Mouse (Mus musculus) cerebellum, postnatal 4 days (tissue): ENCODE results near the gene Agk.

Source experiments
- DNase-seq, 2 experiments: peaks; one replicate each; pipeline ENCODE4 v3.0.0; 2022; ENCODE audit warnings: low spot score in 2 of 2, mixed read lengths in 1 of 2

The Agk gene

GRCm38 (mm10) chr6:40411085-40411484, 86.1 kb downstream of the Agk start:
- no peak for DNase-seq

GRCm38 (mm10) chr6:40413046-40413445, 88.1 kb downstream of the Agk start:
- no peak for DNase-seq

DNA sequence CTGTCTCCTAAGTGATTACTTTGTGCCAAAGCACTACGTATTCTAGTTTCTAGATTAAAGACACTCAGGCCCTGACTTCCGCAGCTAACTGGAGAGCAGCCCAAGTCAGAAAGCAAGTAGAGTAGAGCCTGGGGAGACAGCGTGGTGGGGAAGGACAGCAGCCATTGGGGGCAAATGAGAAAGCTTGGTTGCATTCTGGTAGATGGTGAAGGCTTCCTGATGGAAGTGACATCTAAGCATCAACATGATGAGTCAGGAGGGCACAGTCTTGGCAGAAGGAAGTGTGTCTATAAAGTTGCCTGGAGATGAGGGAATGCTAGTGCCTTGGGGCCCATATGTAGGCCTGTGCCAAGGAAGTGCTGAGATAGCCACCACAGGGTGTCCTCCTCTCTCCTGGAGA, 88.6 kb downstream of the Agk start:
- DNase-seq: no peak

- no peak for DNase-seq
These were observed 90.8 kb downstream of the Agk start for GRCm38 (mm10) chr6:40415799-40416198.

DNA sequence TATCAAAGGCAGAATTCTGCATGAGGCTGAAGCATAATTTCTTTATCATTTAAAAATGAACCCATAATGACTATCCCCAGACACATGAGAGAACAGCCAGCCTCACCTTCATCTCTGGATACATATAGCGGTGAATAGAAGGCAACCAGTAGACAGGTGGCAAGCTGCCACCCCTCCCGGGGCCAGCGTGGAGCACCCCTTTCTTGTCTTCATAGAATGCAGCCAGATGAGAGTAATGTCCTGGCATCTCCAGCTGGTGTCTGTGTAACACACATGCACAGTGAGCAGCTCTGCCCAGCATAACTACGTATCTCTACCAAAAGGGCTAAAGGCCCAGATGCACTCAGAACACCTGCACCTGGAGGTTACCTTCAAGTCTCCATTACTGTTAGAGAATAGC, 93.4 kb downstream of the Agk start:
- no peak for DNase-seq

GRCm38 (mm10) chr6:40421099-40421498, 96.1 kb downstream of the Agk start:
- DNase-seq: no peak

GRCm38 (mm10) chr6:40423013-40423412, 98.0 kb downstream of the Agk start:
- no peak for DNase-seq

DNA sequence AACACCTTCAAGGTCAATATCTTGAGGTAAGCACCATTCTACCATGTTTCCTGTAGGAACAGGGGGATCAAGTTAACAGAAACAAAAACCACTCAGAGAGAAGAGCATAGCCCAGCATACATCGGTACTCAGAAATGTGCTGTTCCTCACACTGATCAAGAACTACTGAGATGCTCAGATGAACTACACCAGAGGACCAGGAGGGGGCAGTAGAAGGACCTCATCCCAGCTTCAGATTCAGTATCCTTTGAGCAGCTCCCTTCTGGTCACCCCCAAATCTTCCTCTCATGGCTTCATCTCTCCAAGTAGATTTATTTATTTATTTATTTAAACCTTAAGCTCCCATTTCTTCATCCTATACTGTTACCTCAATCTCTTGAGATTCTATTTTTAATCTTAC, 98.8 kb downstream of the Agk start:
- DNase-seq: peak in 1 of 2 experiments; percentile 51

DNA sequence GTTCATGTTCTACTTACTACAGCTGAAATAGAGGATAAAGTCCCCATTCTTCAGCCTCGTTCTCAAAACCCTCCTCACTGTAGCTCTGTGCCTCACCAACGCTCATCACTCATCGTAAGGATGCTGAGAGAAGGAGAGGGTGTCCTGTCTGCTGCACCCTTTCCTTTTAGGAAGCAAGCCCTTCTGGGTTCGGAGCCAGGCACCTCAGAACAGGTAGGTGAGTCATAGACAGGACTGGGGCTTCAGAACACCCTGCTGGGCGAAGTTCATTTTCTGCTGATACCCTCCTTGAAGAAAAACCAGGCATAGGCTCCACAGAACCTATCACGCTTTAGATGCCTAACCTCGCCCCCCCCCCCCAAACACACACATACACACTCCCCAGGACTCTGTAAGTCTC, 102.5 kb downstream of the Agk start:
- DNase-seq: no peak

DNA sequence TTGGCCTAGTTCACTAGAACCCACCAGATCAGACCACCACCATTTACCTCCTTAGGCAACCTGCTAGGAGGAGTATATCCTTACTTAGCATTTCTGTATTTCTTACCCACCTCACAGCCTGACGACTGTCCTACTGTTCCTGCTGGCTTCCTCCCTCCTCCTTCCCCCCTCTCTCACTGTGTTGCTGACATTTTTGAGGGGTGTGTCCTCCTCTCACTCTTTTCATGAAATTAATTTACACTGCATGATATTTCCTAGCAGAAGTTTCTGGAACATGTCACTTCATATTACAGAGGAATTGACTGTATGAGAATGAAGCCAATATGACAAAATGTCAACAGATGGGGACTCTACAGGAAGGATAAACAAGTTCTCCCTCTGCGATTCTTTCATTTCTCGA, 103.7 kb downstream of the Agk start:
- no peak for DNase-seq

DNA sequence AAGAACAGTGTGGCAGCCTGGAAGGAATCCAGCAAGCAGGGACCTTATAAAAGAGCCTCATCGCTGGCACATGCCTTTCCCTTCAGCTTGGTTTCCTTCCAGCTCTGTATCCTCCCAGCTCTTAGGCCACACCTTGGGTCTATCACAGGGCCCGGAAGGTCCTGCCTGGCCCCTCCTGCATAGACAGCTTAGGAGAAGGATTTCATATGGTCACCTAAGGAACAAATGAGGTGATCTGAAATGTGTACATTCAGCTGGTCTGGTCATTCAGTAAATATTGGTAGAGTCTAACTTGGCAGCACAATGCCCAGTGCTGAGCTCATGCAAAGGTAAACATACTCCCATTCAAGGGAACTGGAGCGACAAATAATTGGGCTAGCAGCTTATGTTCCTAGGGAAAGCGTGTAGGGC, 104.6 kb downstream of the Agk start:
- DNase-seq: no peak

- no peak for DNase-seq
These were observed 105.3 kb downstream of the Agk start for GRCm38 (mm10) chr6:40430251-40430650.

DNA sequence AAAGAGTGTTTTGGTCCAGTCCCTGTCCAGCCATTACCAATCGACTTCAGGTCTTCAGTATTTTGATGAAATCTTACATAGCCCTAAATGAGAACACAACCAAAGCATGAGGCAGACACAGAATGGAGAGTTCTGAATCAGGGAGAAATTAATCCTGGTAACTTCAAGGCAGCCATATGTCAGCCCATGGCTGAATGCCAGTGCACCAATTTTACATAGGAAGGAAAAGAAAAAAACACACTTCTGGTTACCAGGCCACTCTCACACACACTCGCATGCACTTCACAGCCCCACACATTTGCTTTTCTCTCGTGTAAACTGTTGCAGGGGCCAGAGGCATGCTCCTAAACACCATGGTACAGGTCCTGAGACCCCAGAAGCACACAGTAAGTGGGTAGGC, 105.9 kb downstream of the Agk start:
- no peak for DNase-seq

DNA sequence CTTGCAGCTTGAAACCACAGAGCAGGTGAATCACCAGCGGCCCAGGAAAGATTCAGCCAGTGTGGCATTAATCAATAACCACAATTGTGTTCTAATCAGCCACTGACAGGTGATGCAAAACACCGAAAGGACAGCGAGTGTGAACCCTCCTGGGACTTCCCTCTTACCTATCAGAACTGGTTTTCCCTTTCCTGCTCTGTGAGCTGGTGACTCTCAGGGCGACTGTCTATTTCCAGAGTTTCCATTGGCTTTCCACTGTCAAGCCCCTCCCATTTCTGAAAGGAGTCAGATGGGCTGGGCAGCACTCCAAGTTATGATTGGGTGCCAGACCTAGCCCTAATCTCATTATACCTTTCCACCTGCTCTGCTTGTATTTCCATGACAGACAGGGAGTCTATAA, 106.4 kb downstream of the Agk start:
- DNase-seq: peak in 1 of 2 experiments; percentile 69

GRCm38 (mm10) chr6:40431812-40432211, 106.8 kb downstream of the Agk start:
- no peak for DNase-seq

DNA sequence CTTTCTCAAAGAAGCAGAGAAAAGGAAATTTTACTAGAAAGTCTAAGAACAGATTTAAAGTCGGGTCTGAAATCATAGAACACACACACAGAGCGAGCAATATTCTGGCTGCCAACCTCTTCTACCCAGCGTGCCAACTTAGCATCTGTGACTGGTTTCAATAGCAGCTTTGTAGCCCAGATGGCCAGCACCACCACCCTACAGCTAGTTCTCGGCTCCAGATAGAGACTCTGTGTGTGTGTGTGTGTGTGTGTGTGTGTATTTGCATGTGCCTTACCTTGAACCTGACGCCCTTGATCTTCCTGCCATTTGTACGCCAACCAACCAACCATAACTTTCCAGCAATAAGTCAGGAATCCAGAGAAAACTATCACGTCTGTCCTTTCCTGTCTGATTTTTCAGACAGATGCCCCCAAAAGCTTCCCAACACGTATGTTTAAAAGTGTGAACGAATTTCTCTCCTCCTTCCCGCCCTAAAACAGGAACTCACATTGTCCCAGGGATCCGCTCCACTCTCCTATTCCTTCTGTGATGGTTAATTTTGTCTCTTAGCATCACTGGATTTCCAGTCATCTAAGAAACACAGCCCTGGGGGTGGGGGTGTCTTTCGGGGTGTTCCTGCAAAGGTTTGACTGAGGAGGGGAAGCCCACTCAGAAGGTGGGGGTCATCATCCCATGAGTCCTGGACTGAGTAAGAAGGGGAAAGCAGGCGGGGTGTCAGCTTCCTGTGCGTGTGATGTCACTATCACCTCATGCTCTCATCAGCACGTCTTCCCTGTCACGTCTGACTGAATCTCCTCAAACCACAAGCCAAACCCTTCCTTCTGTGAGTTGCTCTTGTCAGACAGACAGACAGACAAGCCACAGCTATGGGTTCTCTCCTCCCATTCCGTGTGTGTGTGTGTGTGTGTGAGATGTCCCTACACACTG, 107.6 kb downstream of the Agk start:
- peak in 1 of 2 experiments; percentile 68 for DNase-seq

GRCm38 (mm10) chr6:40434697-40435096, 109.7 kb downstream of the Agk start:
- no peak for DNase-seq

DNA sequence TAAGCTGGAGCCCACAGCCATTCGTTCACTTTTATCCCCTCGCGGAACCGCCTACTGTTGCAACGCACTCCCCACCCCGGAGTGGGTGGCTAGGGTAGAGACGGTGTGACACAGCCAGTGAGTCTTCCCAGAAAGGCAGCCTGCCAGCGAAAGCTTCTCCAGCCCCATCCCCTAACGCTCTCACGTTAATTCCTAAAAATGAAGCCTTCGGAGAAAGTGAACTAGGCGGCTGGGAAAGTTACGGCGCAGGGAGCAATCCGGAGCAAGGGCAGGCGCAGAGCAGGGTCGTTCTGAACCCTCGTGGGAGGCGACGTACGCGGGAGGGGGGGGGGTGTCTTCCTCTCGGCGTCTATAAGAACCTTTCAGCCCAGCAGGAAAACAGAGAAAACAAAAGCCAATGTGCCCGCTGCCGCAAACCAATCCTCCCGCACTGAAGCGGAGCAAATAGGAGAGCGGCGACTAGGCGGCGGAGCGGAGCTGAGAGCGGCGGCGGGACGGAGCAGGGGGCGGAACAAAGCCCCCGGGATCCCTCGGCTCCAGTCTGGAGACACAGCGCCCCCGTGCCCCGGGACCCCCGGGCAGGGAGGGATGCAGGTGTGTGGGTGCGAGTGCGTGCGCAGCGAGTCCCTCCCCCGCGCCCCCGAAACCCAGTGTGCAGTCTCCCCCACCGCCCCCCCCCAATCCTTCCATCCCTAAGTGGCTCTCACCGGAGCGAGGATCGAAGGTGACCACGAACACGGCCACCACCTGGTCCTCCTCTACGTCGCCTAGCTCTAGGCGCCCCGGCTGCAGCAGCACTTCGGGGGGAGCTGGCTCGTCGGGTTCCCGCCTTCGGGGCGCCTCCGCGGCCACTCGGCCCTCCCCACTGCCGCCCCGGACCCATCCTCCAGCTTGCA, 110.4 kb downstream of the Agk start:
- peak in 1 of 2 experiments; percentile 50 for DNase-seq

DNA sequence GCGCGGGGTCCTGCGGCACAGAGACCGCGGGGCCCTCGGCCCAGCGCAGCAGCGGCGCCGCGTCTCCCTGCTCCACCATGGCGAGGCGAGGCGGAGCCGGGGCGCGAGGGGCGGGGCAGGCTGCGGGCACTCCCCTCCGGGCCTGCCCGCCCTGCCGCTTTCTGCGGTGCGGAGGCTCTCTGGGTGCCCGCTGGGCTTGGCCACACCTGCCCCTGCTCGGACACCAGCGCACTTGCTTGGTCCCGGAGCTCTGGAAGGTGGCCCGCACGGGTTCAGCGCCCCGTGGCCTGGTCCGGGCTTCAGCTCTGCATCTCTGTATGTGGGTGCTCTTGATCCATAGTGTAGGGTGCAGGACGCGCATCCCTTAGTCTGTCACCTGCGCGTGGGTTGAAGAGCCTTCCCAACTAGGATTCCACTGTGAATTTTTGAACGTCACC, 111.1 kb downstream of the Agk start, which contains the start of gene E330009J07Rik:
Gene E330009J07Rik, minus strand, starts transcription at position 89 of the 437 bp plus-strand sequence.
- DNase-seq: peak; percentile 53 to 74

GRCm38 (mm10) chr6:40438936-40439335, 114.0 kb downstream of the Agk start, which contains the start of gene Wee2:
Gene Wee2 (plus strand): TSS chr6:40439088.
- no peak for DNase-seq

DNA sequence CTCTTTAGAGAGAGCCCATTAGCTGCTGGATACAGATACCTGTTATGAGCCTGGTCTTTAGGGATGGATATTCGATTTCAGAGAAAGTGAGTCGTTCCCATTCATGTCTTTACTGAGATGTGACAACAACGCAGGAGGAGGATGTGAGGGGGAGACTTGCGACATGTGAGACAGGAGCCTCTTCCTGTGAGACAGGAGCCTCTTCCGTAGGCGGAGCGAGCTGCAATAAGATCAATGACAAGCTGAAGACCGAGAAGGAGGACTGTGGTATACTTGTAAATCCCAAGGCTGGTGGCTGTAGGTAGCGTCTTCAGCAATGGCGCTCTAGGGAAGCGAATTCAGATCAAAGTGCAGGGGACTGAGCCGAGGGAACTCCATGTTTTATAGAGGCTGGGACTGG, 114.8 kb downstream of the Agk start:
- no peak for DNase-seq

GRCm38 (mm10) chr6:40441276-40441675, 116.3 kb downstream of the Agk start:
- DNase-seq: no peak
